Mouse (Mus musculus): Measurements from ENCODE around the gene Rilpl1. TPM values are rescaled to one million over a fixed set of nuclear protein-coding genes. Genes with fewer than 3 reads are reported as not detected.

Rilpl1 gene
- polyA plus RNA-seq, 1 experiment = 2.9 TPM

DNA sequence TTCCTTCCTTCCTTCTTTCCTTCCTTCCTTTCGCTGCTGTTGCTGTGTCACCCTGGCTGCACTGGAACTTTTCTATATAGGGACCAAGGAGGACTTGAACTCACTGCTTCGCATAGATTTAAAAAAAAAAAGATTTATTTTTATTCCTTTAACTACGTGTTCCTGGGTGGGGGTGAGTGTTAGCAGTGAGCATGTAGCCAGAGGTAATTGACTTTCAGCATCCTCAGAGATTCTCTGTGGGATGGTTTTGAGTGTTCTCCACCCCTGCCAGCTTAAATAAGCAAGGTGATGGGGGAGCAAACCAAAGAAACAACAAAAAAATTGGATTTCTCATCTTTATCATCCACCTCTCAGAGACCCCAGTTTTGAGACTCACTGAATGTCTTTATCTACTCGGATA, 8.7 kb upstream of the Rilpl1 start:
- no peak overlapping the region for H3K4me3 ChIP-seq (ENCODE audit: low read depth, low read length)
- H3K27ac ChIP-seq (ENCODE audit: insufficient read depth, low read depth, low read length) = no peak overlapping the region
- no peaks in the 10 kb centered on the region for H3K27me3 ChIP-seq (ENCODE audit: control insufficient read depth, insufficient read depth, low read length)
- peaks cover 6% of the 10 kb centered on the region for H3K4me1 ChIP-seq (ENCODE audit: control insufficient read depth, insufficient read depth, insufficient read length, low read length)
- TF ChIP-seq POLR2A (IDR thresholded peaks at IDR 0.05; ENCODE audit: low read depth, low read length) (no peak), CTCF (IDR thresholded peaks at IDR 0.05; ENCODE audit: extremely low read depth, insufficient read length, insufficient replicate concordance, low read depth, low read length) (no peak)
- WGBS = 75% methylated on average over 4 of the region's 4 CpGs
- peaks cover 18% of the 10 kb centered on the region for H3K36me3 ChIP-seq (ENCODE audit: control insufficient read depth, insufficient read depth, low read length)

DNA sequence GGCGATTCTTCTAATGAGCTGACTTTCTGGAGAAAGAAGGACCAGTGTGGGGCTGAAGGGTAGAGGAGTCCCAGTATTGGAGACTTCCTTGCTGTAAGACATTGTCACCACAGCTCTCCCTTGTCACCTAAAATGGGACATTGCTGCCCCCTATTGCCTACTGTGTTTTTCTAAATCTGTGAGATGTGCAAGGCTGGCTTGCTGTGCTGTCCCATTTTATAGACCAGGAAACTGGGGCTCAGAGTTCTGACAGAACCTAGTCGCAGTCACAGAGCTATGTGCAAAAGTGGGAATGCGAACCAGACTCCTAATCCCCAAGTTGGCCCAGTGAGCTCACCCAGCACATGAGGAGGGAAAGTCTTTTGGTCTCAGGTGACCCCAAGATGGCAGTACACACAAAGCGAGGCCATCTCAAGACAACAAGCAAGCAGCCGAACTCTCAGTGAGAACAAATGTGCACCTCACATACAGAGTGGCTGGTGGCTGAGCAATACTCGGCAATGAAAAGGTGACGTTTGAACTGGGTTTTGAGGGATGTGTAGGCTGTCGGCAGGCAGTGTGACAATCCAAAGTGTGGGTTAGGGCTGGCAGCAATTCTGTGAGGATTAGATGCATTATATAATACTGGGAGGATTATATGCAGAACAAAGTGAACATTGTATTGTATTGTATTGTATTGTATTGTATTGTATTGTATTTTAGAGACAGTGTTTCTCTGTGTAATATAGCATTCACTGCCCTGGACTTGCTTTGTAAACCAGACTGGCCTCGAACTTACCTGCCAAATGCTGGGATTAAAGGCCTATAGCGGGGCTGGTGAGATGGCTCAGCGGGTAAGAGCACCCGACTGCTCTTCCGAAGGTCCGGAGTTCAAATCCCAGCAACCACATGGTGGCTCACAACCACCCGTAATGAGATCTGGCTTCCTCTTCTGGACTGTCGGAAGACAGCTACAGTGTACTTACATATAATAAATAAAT, 7.9 kb upstream of the Rilpl1 start:
- no peak overlapping the region for H3K4me3 ChIP-seq (ENCODE audit: low read depth, low read length)
- TF ChIP-seq CTCF (IDR thresholded peaks at IDR 0.05; ENCODE audit: extremely low read depth, insufficient read length, insufficient replicate concordance, low read depth, low read length) = no peak
- TF ChIP-seq POLR2A (IDR thresholded peaks at IDR 0.05; ENCODE audit: low read depth, low read length) = no peak

DNA sequence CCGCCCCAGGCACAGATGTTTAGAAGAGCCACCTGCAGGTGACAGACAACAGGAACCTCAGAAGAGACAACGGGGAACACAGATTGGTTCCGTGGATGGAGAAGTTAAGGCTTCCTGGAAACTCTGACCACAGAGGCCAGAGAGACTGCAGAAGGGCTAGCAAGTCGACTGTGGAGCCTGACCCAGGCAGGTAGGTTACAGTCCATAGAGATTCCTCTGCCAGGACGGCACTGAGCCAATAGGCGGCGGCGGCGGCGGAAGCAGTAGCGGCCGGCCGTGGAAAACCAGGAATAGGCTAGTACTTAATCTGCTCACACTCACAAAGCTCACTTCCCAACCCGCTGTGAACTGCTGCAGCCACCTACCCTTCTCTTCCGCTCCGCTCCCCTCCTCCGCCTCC, 5.6 kb upstream of the Rilpl1 start:
- peak overlapping the region; percentile 43 for H3K4me3 ChIP-seq (ENCODE audit: low read depth, low read length)
- TF ChIP-seq POLR2A (IDR thresholded peaks at IDR 0.05; ENCODE audit: low read depth, low read length) (no peak), CTCF (IDR thresholded peaks at IDR 0.05; ENCODE audit: extremely low read depth, insufficient read length, insufficient replicate concordance, low read depth, low read length) (no peak)
- H3K4me1 ChIP-seq (ENCODE audit: control insufficient read depth, insufficient read depth, insufficient read length, low read length) = peaks cover 1% of the 10 kb centered on the region
- H3K27ac ChIP-seq (ENCODE audit: insufficient read depth, low read depth, low read length) = peak overlapping the region; percentile 14; the same call in 1 of the 2 replicates
- no peaks in the 10 kb centered on the region for H3K36me3 ChIP-seq (ENCODE audit: control insufficient read depth, insufficient read depth, low read length)
- 5% methylated on average over 17 of the region's 17 CpGs for WGBS
- H3K27me3 ChIP-seq (ENCODE audit: control insufficient read depth, insufficient read depth, low read length) = no peaks in the 10 kb centered on the region

More for the DNA sequence above, 7.9 kb upstream of the Rilpl1 start:
- Histone ChIP-seq H3K4me1 (ENCODE audit: control insufficient read depth, insufficient read depth, insufficient read length, low read length) (peaks cover 5% of the 10 kb centered on the region), H3K27me3 (ENCODE audit: control insufficient read depth, insufficient read depth, low read length) (no peaks in the 10 kb centered on the region), H3K27ac (ENCODE audit: insufficient read depth, low read depth, low read length) (no peak overlapping the region), H3K36me3 (ENCODE audit: control insufficient read depth, insufficient read depth, low read length) (peaks cover 13% of the 10 kb centered on the region)
- 77% methylated on average over 16 of the region's 16 CpGs for WGBS

DNA sequence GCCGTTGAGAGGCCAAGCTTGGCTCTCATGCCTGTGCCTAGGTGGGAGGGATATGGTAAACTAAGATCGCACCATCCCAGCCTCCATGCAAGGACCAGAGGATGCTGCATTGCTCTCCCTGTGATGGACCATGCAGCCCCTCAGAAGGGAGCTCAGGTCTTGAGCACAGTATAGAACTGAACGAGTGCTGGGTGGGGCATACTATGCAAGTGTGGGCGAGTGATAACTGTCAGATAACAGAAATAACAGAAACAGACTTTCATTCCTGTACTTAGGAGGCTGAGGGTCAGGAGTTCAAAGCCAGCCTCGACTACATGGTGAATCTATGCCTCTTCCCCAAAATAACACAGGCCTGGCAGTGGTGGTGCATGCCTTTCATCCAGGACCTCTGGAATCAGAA, 3.8 kb upstream of the Rilpl1 start:
- WGBS = 56% methylated on average over 5 of the region's 5 CpGs
- Histone ChIP-seq H3K36me3 (ENCODE audit: control insufficient read depth, insufficient read depth, low read length) (no peaks in the 10 kb centered on the region), H3K4me1 (ENCODE audit: control insufficient read depth, insufficient read depth, insufficient read length, low read length) (peaks cover 8% of the 10 kb centered on the region), H3K27me3 (ENCODE audit: control insufficient read depth, insufficient read depth, low read length) (no peaks in the 10 kb centered on the region), H3K4me3 (ENCODE audit: low read depth, low read length) (no peak overlapping the region), H3K27ac (ENCODE audit: insufficient read depth, low read depth, low read length) (no peak overlapping the region)
- no peak for TF ChIP-seq CTCF (IDR thresholded peaks at IDR 0.05; ENCODE audit: extremely low read depth, insufficient read length, insufficient replicate concordance, low read depth, low read length)
- no peak for TF ChIP-seq POLR2A (IDR thresholded peaks at IDR 0.05; ENCODE audit: low read depth, low read length)

DNA sequence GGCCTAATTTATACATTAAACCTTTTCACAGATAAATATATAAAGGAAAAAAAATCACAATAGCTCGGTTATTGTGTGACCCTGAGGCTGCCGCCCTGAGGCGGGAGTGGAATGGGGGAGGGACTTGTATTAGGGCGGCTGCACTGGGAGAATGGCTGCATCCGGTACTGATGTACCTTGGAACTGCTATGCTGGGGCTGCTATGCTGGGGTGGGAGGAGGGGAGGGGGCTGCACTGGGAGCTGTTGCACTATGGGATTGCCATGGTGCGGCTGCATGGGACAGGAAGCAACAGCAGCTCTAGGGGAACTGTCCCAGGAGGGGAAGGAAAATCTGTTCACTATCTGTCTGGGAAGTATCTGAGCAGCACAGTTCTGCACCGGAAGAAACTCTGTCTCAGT, 1.3 kb upstream of the Rilpl1 start:
- no peak for TF ChIP-seq POLR2A (IDR thresholded peaks at IDR 0.05; ENCODE audit: low read depth, low read length)
- TF ChIP-seq CTCF (IDR thresholded peaks at IDR 0.05; ENCODE audit: extremely low read depth, insufficient read length, insufficient replicate concordance, low read depth, low read length) = no peak
- WGBS = 52% methylated on average over 7 of the region's 7 CpGs
- Histone ChIP-seq H3K36me3 (ENCODE audit: control insufficient read depth, insufficient read depth, low read length) (no peaks in the 10 kb centered on the region), H3K4me3 (ENCODE audit: low read depth, low read length) (no peak overlapping the region), H3K27ac (ENCODE audit: insufficient read depth, low read depth, low read length) (no peak overlapping the region), H3K27me3 (ENCODE audit: control insufficient read depth, insufficient read depth, low read length) (no peaks in the 10 kb centered on the region), H3K4me1 (ENCODE audit: control insufficient read depth, insufficient read depth, insufficient read length, low read length) (peaks cover 8% of the 10 kb centered on the region)

DNA sequence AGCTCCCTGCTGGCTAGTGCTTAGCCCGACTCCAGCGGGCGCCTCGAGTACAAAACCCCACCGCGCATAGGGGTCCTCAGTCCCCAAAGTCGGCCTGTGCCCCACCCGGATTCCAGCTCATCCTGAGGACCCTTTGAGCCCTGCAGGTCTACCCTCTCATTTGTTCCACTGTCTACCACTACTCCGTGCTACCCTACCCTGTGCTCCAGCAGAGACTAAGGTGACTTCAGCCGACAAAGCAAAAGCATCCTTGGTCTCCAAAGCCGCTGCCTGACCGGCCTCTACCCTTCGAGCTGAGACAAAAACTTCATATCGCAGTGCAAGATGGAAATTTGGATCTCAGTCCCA, 366 bp upstream of the Rilpl1 start:
- TF ChIP-seq POLR2A (IDR thresholded peaks at IDR 0.05; ENCODE audit: low read depth, low read length) = no peak
- no peak for TF ChIP-seq CTCF (IDR thresholded peaks at IDR 0.05; ENCODE audit: extremely low read depth, insufficient read length, insufficient replicate concordance, low read depth, low read length)
- peaks cover 8% of the 10 kb centered on the region for H3K4me1 ChIP-seq (ENCODE audit: control insufficient read depth, insufficient read depth, insufficient read length, low read length)
- no peaks in the 10 kb centered on the region for H3K27me3 ChIP-seq (ENCODE audit: control insufficient read depth, insufficient read depth, low read length)
- peak overlapping the region; percentile 28 for H3K27ac ChIP-seq (ENCODE audit: insufficient read depth, low read depth, low read length)
- WGBS = 24% methylated on average over 14 of the region's 14 CpGs
- H3K36me3 ChIP-seq (ENCODE audit: control insufficient read depth, insufficient read depth, low read length) = no peaks in the 10 kb centered on the region
- peak overlapping the region; percentile 73 for H3K4me3 ChIP-seq (ENCODE audit: low read depth, low read length)

DNA sequence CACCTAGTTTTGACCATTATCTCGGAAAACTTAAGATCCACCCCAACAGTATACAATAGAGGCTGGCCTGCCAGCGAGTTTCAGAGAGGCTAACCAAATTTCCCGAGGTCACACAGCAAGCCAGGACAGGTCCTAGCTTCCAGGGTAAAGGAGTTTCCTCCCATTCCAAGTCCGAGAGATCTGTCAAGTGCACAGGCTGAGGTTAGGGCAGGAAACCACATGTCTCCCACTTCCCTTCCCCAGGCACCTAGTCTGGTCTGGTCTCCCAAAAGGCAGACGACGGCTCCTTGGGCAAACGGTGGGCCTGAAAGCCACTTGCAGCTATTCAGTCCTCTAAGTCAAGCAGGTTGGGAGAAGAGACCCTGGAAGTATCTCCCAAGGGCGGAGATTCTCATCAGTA, 1.5 kb downstream of the Rilpl1 start:
- no peak for TF ChIP-seq CTCF (IDR thresholded peaks at IDR 0.05; ENCODE audit: extremely low read depth, insufficient read length, insufficient replicate concordance, low read depth, low read length)
- TF ChIP-seq POLR2A (IDR thresholded peaks at IDR 0.05; ENCODE audit: low read depth, low read length) = no peak
- no peaks in the 10 kb centered on the region for H3K27me3 ChIP-seq (ENCODE audit: control insufficient read depth, insufficient read depth, low read length)
- peaks cover 8% of the 10 kb centered on the region for H3K4me1 ChIP-seq (ENCODE audit: control insufficient read depth, insufficient read depth, insufficient read length, low read length)
- WGBS = 68% methylated on average over 8 of the region's 8 CpGs
- no peaks in the 10 kb centered on the region for H3K36me3 ChIP-seq (ENCODE audit: control insufficient read depth, insufficient read depth, low read length)
- H3K27ac ChIP-seq (ENCODE audit: insufficient read depth, low read depth, low read length) = no peak overlapping the region; the same call in 1 of the 2 replicates
- peak overlapping the region; percentile 73 for H3K4me3 ChIP-seq (ENCODE audit: low read depth, low read length)
